Mouse (Mus musculus) liver, postnatal 0 days (tissue): Measurements from ENCODE around the gene Mcl1. TPM values are rescaled to one million over a fixed set of nuclear protein-coding genes. Genes with fewer than 3 reads are reported as not detected.
"Not testable (repeated sequence)": the region's sequence is repeated elsewhere in the genome, so short reads cannot be mapped to it uniquely, and the experiment has no call there.

ENCODE experiments used
- ATAC-seq: fragments of 200-750 bp; cut with Nextera tagmentation; 2 replicates; pipeline ENCODE4 v1.8.0; 2017; ENCODE audit warnings: mild to moderate bottlenecking, moderate library complexity
- DNase-seq: peaks from one replicate; pipeline ENCODE4 v3.0.0-alpha.2; 2016
- H3K27ac ChIP-seq: fragments of 300-500 bp; sonication (generic); 2 replicates; pipeline ENCODE4 v1.5.1; 2014; ENCODE audit warnings: antibody characterized with exemption, moderate library complexity, mild to moderate bottlenecking, low read depth
- H3K27me3 ChIP-seq: fragments of 300-500 bp; sonication (generic); 2 replicates; pipeline ENCODE4 v1.6.1; 2014; ENCODE audit warnings: low read length, control low read depth, mixed read lengths; ENCODE audit not compliant: insufficient read depth
- H3K36me3 ChIP-seq: fragments of 300-500 bp; sonication (generic); replicated peaks from 2 replicates; pipeline ENCODE4 v1.6.1; 2014; ENCODE audit warnings: mild to moderate bottlenecking, control low read depth, low read length, moderate library complexity, mixed read lengths; ENCODE audit not compliant: insufficient read depth
- H3K4me1 ChIP-seq: fragments of 300-500 bp; sonication (generic); 2 replicates; pipeline ENCODE4 v1.6.1; 2014; ENCODE audit warnings: antibody characterized with exemption, mild to moderate bottlenecking, control low read depth; ENCODE audit not compliant: insufficient read depth
- H3K4me2 ChIP-seq: fragments of 300-500 bp; sonication (generic); 2 replicates; pipeline ENCODE4 v1.6.1; 2014; ENCODE audit warnings: low read depth, mild to moderate bottlenecking, low read length, moderate library complexity, mixed read lengths
- H3K4me3 ChIP-seq: fragments of 300-500 bp; sonication (generic); 2 replicates; pipeline ENCODE4 v1.5.1; 2014; ENCODE audit warnings: low read depth, low read length
- H3K9ac ChIP-seq: fragments of 300-500 bp; sonication (generic); replicated peaks from 2 replicates; pipeline ENCODE4 v1.6.1; 2014; ENCODE audit warnings: mild to moderate bottlenecking, moderate library complexity
- H3K9me3 ChIP-seq: fragments of 300-500 bp; sonication (generic); 2 replicates; pipeline ENCODE4 v1.6.1; 2016; ENCODE audit warnings: mild to moderate bottlenecking, control low read depth, low read length, mixed read lengths
- CTCF ChIP-seq: sonication (generic); IDR thresholded peaks from 2 replicates; pipeline ENCODE4 v1.5.1; 2016; ENCODE audit warnings: antibody characterized with exemption, low read depth
- EP300 ChIP-seq: IDR thresholded peaks from 2 replicates; pipeline ENCODE4 v1.6.1; 2016; ENCODE audit warnings: antibody characterized with exemption, low read depth, mild to moderate bottlenecking
- WGBS: fragments of 180-500 bp; shearing (Covaris S2); extraction: QIAGEN DNeasy Blood & Tissue Kit; methylation state at CpG from one replicate; pipeline ENCODE4 v1.1.7; 2014; ENCODE audit not compliant: insufficient replicate concordance; 5-methylcytosine and 5-hydroxymethylcytosine counted together
- polyA plus RNA-seq: library from polyadenylated mRNA; unstranded; fragments of >200 nt; fragmentation: Nextera tagmentation; extraction: Ambion mirVana; gene quantifications from 2 replicates; pipeline ENCODE4 v1.2.1, GENCODE M21; 2015

Gene Mcl1
- polyA plus RNA-seq, 1 experiment from 2014 or later, result 36.2 TPM

DNA sequence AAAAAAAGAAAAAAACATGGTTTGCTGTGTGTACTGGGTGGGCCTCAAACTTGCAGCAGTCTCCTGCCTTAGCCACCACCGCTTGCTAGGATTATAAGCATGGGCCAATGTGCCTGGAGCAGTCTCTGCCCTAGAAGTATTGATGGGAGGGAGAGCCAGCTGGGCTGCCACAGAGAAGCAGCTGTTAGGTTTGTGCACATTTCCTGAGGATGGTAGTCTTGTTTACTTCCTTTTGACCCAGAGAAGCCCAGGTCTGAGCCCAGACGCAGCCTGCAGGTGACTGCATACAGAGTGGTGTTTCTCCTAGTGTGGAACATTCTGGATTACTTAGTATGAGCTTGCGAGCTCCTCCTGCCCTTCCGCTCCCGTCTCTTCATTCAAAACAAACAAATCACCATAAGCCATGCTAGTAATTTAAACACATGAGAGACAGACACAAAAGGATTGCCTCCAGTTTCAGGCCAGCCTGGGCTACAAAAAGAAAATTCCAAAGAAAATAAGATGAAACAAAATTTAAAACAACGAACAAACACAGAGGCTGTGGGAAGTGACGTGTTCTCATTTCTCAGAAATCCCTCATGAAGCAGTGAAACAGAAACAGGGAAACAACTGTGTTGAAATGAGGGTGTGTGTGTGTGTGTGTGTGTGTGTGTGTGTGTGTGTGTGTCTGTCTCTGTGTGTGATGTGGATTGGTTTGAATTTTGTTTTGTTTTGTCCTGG, 10.2 kb downstream of the Mcl1 start:
- H3K36me3 ChIP-seq, result peaks cover 11% of the 10 kb centered on the region
- 37% methylated on average over 7 of the region's 7 CpGs for WGBS

DNA sequence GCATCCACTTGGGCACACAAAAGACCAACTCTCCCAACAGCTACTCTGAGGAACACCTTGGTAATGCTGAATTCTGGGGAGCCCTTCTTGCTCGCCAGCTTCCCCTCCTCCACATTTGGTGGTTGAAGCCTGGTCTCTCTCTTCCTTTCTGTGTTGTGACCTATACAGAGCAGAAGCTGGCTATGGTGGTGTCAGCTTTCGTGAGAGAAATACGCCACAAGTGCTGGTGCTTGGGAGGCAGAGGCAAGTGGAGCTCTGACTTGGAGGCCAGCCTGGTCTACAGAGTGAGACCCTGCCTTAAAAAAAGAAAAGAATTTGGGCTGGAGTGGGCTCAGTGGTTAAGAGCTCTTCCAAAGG, 10.7 kb downstream of the Mcl1 start:
- 0 out of 2 replicates have a peak overlapping the region, but pooled peaks have one; percentile 18 for H3K9ac ChIP-seq
- 65% methylated on average over 3 of the region's 3 CpGs for WGBS
- DNase-seq (no peak), ATAC-seq (no peak)
- TF ChIP-seq CTCF (no peak), EP300 (no peak)
- H3K4me2 ChIP-seq, result peak overlapping the region; percentile 44
- no peaks in the 10 kb centered on the region for H3K9me3 ChIP-seq
- peak overlapping the region; percentile 91 for H3K27ac ChIP-seq
- H3K4me3 ChIP-seq, result no peak overlapping the region
- H3K27me3 ChIP-seq, result no peaks in the 10 kb centered on the region
- H3K4me1 ChIP-seq, result peaks cover 71% of the 10 kb centered on the region
- peaks cover 6% of the 10 kb centered on the region; the same call in 1 of the 2 replicates for H3K36me3 ChIP-seq

More for the DNA sequence above, 10.2 kb downstream of the Mcl1 start:
- Histone ChIP-seq H3K4me2 (peak overlapping the region; percentile 44), H3K9me3 (no peaks in the 10 kb centered on the region), H3K4me3 (no peak overlapping the region), H3K27me3 (no peaks in the 10 kb centered on the region), H3K4me1 (peaks cover 74% of the 10 kb centered on the region), H3K9ac (peak overlapping the region; percentile 39), H3K27ac (peak overlapping the region; percentile 91)
- DNase-seq (no peak), ATAC-seq (peak; percentile 14; the same call in 1 of the 2 replicates)
- TF ChIP-seq CTCF, result no peak
- TF ChIP-seq EP300, result no peak

DNA sequence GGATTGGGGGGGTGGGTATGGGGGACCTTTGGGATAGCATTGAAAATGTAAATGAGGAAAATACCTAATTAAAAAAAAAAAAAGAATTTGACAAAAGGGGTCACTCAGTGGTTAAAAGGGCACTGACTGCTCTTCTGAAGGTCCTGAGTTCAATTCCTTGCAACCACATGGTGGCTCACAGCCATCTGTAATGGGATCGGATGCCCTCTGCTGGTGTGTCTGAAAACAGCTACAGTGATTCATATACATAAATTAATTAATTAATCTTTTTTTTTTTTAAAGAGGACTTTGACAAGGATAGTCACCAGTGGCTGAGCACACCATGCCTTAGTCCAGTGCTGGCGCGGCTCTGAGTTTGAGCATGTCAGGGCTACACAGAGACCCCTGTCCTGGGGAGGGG, 11.8 kb downstream of the Mcl1 start:
- not testable (repeated sequence) for H3K36me3 ChIP-seq, ATAC-seq, H3K27me3 ChIP-seq, DNase-seq, H3K4me2 ChIP-seq, H3K9me3 ChIP-seq, H3K9ac ChIP-seq, H3K4me3 ChIP-seq, H3K27ac ChIP-seq
- 94% methylated on average over 3 of the region's 3 CpGs for WGBS
- peak; percentile 27 for TF ChIP-seq CTCF
- peaks cover 71% of the 10 kb centered on the region for H3K4me1 ChIP-seq

DNA sequence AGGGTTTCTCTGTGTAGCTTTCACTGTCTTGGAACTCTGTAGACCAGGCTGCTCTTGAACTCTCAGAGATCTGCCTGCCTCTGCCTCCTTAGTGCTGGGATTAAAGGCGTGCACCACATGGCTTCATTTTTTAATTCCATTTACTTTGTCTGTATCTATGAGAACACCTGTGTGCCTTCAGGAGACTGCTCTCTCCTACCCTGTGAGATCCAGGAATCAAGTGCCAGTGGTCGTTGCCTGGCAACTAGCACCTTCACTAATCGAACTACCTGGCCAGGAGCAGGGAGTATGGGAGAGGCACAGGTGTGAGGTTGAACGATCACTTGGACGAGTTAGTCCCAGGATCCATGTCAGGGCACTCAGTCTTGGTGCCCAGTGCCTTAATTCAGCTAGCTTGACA, 12.6 kb downstream of the Mcl1 start:
- Histone ChIP-seq H3K4me1 (peaks cover 71% of the 10 kb centered on the region), H3K36me3 (0 out of 2 replicates have a peak, but pooled peaks cover 3% of the 10 kb centered on the region), H3K27me3 (no peaks in the 10 kb centered on the region), H3K27ac (peak overlapping the region; percentile 98; the same call in 1 of the 2 replicates), H3K4me2 (no peak overlapping the region), H3K4me3 (no peak overlapping the region), H3K9me3 (no peaks in the 10 kb centered on the region), H3K9ac (no peak overlapping the region)
- WGBS, result 86% methylated on average over 5 of the region's 5 CpGs
- ATAC-seq, result no peak
- DNase-seq, result no peak
- TF ChIP-seq CTCF (no peak), EP300 (no peak)

DNA sequence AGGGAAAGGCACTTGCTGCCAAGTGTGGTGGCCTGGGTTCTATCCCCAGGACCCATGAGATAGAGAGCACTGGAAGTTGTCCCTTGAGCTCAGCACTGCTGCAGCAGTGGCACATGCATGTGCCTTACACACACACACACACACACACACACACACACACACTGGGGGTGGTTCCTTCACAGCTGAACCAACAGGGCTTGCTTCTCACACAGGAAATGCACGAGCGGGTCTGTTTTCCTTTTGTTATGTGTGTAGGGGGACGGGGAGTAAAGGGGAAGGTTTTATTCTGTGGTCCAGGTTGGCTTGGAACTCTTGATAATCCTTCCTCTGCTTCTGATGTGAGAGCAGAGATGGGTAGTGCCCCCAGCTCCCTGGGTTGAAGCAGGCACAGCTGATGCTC, 13.9 kb downstream of the Mcl1 start:
- Histone ChIP-seq H3K4me1 (peaks cover 66% of the 10 kb centered on the region), H3K9me3 (no peaks in the 10 kb centered on the region)
- ATAC-seq, result no peak

DNA sequence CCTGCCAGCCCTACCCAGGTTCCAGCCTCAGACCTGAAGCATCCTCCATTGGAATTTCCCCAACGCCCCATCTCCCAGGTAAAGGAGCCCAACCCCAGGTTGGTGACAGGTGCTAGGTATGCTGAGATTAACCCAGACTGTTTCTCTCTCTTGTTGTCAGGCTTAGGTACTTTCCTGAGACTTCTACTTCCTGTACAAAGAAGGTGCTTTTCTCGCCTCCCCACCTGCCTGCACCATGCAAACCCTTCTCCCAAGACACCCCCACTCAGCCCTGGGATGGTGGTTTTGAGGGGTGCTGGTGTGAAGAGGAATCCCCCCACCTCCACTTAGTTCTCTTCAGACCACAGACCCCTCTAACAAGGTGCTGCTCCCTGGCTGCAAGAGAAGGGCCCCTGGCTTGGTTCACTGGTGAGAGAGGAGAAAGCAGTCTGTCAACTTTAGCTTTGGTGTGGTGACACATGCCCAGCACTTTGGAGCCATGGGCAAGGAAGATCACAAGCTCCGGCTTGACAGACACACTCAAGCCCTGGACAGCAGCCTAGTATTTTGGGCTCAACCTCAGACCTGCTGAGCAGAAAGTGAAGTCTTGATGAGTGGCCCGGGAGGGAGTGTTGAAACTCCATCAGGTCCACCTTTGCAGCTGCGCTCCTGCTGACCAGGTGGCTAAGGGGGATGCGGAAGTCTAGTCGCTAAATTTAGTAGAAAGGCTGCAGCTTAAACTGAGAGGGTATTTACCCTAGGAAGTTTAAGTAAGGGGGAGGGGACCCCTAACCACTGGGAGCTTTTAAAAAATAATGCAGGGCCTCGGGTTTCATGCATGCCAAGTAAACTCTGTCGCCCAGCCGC, 14.5 kb downstream of the Mcl1 start:
- Histone ChIP-seq H3K27ac (peak overlapping the region; percentile 98), H3K4me1 (peaks cover 60% of the 10 kb centered on the region), H3K27me3 (no peaks in the 10 kb centered on the region), H3K9me3 (no peaks in the 10 kb centered on the region), H3K36me3 (0 out of 2 replicates have a peak, but pooled peaks cover 3% of the 10 kb centered on the region), H3K9ac (peak overlapping the region; percentile 79), H3K4me3 (peak overlapping the region; percentile 34), H3K4me2 (peak overlapping the region; percentile 73)
- TF ChIP-seq CTCF (no peak), EP300 (no peak)
- no peak for ATAC-seq
- WGBS, result 42% methylated on average over 10 of the region's 10 CpGs
- no peak for DNase-seq

More for the DNA sequence above, 13.9 kb downstream of the Mcl1 start:
- 33% methylated on average over 3 of the region's 3 CpGs for WGBS
- TF ChIP-seq EP300 (no peak), CTCF (no peak)
- no peak for DNase-seq
- H3K36me3 ChIP-seq, result 0 out of 2 replicates have a peak, but pooled peaks cover 3% of the 10 kb centered on the region
- no peak overlapping the region for H3K4me3 ChIP-seq
- H3K4me2 ChIP-seq, result peak overlapping the region; percentile 73; the same call in 1 of the 2 replicates
- H3K9ac ChIP-seq, result peak overlapping the region; percentile 34; the same call in 1 of the 2 replicates
- H3K27ac ChIP-seq, result peak overlapping the region; percentile 98
- H3K27me3 ChIP-seq, result no peaks in the 10 kb centered on the region
